Mouse (Mus musculus): ENCODE data around the gene Olfr90.

The Olfr90 gene

DNA sequence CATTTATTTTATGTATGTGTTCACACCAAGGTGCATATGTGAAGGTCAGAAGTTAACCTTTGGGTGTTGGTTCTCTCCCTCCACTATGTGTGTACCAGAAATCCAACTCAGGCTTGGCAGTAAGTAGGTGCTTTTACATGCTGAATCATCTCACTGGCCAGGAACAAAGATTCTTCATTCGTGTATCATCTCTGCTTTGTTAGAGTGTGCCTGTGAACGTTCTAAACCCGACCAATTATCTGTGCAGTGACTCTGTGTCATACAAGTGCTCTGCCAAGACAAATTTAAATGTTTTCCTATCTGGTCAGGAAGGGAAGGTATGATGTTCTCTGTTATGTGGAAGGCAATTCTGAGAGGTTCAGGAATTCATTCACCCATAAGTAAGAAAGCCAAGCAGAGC lies 26.9 kb downstream of the Olfr90 start:
- DNase-seq (ENCODE audit: low spot score in 2 of 2) = no peak

DNA sequence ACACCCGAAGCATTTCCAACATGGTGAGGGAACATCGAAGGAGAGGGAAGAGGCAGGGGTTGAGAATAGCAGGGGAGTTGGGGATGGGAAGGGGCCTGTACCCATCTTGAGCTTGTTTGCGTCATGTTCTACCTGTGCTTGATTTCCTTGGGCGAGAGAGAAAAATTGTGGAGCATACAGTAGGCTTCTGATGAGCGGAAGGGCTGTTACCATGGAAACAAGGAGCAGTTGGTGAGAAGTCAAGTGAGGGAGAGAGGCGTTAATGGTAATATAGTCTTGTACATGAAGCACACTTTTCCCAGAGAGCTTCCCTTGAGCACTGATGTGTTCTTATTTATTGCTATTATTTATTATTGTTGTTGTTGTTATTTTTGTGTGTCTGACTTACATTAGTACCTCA lies 31.3 kb downstream of the Olfr90 start:
- no peak for DNase-seq (ENCODE audit: low spot score in 2 of 2)

DNA sequence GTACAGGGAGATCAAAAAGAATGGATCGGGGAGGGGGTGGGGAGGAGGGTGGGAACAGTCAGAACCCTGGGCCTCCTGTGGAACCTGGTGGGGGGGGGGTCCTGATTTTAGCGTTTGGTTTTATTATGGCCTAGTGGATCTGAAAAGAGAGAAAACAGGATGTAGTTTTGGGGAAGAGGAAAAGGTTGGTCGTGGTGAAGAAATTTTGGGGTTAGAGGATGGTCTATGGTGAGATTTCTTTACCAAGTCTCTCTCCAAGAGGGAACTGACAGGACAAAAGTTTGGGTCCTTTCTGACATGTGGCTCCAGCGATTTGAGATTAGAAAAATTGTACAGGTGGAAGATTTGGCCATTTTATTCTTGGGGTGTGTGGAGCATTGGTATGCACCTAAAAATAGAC lies 36.6 kb downstream of the Olfr90 start:
- no peak for DNase-seq (ENCODE audit: low spot score in 2 of 2)

DNA sequence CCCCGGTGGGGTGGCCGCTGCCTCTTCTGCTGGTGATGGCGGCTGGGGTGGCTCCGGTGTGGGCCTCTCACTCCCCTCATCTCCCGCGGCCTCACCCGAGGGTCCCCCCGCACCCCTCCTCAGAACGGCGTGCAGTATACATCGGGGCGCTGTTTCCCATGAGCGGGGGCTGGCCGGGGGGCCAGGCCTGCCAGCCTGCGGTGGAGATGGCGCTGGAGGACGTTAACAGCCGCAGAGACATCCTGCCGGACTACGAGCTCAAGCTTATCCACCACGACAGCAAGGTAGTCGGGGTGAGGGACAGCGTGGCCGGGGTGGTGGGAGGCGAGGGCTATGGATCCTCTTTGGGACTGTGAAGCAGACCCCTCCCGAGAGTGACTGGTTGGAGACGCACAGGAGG lies 37.4 kb downstream of the Olfr90 start:
- DNase-seq (ENCODE audit: low spot score in 2 of 2) = peak in 1 of 2 experiments; percentile 2

DNA sequence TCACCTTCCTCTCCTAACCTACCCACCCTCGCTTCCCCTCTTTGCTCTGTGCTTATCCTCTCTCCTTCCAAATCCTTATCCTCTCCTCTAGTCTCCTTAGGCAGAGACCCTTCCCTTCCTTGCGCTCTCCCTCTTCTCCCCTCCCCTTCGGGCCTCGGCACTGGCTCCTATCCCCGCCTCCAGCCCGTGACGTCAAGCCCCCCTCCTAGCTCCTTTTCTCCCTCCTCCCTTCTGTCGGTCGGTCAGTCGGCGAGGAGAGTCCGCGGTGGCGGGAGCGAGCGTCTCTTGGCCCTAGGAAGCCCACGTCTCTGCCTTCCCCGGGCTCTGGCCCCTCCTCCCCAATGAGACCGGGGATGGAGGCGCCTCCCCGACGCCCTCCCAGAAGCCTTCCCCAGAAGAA lies 37.9 kb downstream of the Olfr90 start:
- DNase-seq (ENCODE audit: low spot score in 2 of 2) = peak; percentile 51 to 70

DNA sequence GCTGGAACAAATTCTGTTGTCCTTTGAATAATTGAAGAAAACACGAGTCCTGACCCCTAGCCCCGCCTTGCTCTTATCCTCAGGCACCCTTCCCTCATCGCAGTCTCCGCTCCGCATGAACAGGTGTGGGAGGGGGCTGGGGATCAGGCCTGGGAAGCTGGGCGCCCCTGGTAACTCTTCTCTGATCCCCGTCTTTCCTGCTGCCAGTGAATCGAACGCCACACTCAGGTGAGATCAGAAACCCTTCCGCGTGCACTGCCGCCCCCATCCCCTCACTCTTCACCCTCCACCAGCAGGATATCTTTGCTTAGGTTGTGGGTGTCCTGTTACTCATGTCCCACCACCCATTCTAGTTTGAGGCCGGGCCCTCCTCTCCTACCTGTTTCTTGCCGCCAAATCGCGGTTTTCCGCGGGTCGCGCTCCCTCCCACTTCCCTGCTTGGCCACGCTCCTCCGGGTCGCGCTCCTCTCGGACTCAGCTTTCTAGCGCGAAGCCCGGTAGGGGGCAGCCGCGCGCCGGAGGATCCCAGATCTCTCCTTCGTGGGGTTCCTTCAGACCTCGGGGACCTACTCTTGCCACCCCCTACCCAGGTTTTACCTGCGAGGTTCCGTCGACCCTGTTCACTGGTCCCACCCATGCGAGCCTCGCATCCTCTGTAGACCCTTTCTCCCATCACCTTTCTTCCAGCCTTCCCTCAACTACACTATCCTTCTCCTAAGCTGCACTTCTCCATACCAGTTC lies 38.6 kb downstream of the Olfr90 start:
- DNase-seq (ENCODE audit: low spot score in 2 of 2) = peak; percentile 31 to 77

DNA sequence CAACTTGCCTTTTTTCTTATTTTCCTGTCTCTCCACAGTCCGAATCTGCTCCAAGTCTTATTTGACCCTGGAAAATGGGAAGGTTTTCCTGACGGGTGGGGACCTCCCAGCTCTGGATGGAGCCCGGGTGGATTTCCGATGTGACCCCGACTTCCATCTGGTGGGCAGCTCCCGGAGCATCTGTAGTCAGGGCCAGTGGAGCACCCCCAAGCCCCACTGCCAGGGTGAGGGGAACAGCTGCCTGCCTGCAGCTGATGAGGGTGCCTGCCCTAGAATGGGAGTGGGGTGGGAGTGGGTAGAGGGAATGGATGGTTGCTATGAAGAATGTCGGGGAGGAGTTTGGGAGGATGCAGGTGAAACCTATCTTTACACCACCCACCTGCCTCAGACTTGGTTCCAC lies 39.9 kb downstream of the Olfr90 start:
- no peak for DNase-seq (ENCODE audit: low spot score in 2 of 2)

DNA sequence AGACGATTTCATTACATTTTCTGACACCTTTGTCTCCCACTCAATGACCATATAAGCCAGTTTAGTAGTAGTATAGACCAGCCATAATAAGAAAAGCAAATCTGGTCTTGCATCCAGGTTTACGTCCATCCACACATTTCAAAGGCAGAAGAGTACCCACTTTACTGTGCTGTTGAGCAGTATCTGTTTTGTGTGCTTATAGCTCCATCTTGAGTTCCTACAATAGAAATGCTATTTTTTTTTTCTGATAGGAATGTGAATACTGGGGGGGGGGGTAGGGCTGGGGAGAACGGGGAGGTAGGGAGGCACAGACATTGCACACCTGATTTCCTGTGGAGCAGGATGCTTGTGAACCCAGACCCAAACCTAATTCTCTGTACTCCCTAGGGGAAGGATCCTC lies 40.3 kb downstream of the Olfr90 start:
- no peak for DNase-seq (ENCODE audit: low spot score in 2 of 2)

DNA sequence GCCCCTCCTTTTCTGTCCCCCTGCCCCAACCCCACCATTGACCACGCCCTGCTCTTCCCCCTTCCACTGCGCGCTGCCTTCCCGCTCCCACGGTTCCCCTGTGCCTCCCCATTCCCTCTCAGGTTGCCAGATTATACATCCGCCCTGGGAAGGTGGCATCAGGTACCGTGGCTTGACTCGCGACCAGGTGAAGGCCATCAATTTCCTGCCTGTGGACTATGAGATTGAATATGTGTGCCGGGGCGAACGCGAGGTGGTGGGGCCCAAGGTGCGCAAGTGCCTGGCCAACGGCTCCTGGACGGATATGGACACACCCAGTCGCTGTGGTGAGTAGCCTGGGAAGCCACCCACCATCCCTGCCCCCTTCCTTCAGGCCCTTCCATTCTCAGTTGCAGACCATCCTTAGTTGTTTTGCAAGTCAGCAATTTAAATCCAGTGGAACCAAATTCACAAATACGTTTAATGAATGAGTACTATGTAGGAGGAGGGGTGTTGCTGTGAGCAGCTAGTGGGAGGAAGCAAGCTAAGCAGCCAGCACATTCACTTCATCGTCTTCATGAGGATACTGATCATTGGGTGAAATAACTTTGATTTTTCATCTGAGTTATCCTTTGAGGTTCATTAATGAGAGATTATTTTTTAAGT lies 40.8 kb downstream of the Olfr90 start:
- no peak for DNase-seq (ENCODE audit: low spot score in 2 of 2)

DNA sequence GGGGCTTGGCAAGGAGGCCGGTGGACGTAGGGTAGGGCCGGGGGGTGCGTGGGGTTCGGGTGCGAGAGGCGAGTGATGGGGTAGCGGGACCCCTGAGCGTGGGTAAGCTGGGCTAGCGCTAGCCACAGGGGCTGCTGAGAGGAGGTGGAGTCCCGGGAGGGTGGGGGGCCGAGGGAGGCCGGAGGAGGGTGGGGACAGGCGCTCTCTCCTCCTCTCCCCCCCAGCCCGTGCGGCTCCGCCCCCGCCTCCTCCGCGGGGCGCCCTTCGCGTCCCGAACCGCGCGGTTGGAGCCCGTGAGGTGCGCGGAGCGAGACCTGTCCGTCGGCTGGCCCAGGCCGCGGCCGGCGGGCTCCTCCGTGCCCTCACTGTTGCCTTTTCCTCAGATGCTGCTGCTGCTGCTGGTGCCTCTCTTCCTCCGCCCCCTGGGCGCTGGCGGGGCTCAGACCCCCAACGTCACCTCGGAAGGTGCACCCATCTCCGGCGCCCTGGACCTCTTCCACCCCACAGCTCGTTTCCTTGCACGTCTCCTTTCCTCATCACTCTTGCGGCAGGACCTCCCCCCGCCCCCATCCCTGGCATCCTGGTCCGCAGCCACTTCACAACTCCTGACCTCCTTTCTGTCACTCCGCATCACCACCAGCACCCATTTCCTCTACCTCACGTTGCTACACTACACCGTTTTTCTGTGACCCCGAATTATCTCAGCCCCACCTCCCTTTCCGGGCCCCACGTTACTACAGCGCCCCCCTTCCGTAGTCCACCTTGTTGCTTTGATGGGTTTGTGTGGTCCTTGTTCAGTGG lies 41.8 kb downstream of the Olfr90 start:
- peak; percentile 31 to 42 for DNase-seq (ENCODE audit: low spot score in 2 of 2)

DNA sequence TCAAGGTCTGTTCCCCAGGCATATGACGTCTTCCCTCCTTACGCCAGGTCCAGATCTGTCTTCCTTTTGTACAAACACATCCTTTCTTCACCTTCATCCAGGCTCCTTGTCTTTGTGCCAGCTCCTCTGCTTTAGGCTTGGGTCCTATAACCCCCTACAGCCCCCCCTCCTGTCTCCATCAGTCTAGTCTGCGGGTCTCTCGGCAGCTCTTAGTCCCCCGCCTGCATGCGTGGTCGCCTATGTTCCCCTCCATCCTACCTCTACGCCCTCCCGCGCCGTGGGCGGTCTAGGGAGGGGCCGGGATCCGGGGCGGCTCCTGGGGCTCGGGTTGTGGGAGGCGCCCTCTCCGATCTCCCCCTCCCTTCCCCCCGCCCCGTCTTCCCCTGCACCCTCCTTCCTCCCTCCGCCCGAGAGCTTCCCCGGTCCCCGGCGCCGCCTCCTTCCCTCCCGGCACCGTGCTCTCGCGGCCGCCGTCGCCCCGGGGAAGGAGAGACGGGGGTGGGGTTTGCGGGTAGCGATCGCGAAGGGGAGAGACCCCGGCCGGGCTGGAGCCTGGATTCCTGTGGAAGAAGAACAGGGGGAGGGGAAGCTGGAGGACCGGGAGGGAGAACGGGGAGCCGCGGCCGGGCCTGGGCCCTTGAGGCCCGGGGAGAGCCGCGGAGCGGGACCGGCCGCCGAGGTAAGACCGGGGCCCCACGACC lies 42.5 kb downstream of the Olfr90 start, which contains the start of gene Gabbr1:
Gene Gabbr1 (plus strand): TSS at position 356 of the 701 bp plus-strand sequence.
- DNase-seq (ENCODE audit: low spot score in 2 of 2) = peak; percentile 76

DNA sequence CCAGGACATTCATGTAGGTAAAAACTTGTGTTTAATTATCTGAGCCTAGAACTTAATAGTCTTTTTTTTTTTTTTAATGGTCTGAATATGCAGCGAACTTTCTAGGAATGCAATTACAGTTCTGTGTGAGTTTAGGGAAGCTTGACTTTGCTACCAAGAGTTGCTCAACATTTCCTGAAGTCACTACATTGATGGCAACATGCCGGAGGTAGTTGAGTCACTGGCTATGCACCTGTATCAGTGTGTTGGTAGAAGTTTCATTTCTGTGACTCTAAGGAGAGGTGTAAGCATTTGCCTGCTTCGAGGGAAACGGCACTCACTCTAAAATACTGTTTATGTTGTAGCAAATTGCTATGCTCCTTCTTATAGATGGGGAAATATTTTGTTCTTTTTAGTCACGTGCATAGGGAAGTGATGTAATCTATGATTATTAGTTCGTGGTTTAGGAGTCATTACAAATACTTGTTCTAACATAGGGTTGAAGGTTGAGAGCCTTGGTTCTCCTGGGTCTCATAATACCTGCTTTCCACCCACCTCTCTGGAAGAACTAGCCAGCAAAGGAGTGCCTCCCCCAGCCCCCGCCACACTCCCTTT lies 43.6 kb downstream of the Olfr90 start:
- no peak for DNase-seq (ENCODE audit: low spot score in 2 of 2)

DNA sequence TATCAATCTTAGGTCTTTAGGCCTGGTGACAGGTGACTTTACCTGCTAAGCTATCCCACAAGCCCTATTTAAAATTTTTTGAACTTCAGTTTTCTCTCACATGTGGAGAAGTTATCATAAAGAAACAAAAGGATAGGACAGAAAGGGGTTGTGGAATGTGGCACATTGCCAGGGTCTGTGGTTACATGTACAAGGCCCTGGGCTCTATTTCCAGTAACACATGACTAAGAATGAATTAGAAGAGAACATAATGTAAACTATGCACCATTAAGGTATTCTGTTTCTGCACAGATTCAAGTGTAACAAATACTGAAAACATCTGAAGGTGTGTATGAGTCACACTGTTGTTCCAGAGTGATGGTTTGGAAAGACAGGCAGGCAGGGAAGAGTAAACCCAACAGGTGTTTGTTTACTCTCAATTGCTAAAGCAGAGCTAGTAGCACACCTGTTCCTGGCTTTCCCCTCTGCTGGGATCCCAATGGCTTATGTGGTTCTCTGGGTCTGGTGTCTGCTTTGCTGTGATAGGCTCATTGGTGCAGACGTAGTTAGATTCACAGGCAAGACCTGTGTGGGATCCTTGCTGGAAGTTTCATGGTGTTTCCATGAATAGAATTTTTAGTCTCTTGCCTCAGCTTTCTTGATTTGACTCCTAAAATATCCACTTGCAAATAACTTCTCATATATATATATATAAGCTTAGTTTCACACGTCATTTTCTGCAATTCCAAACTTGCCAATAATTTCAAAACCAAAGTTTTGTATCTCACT lies 49.0 kb downstream of the Olfr90 start:
- DNase-seq (ENCODE audit: low spot score in 2 of 2) = no peak
